Mouse (Mus musculus): Measurements from ENCODE around the gene Naa25. TPM values are rescaled to one million over a fixed set of nuclear protein-coding genes. Genes with fewer than 3 reads are reported as not detected.

Naa25 gene
- polyA plus RNA-seq, 1 experiment, result 21.6 TPM

- TF ChIP-seq POLR2A (IDR thresholded peaks at IDR 0.05; ENCODE audit: extremely low read depth, insufficient read depth, low read length) (no peak), CTCF (IDR thresholded peaks at IDR 0.05; ENCODE audit: extremely low read depth, insufficient read depth, low read length) (no peak)
- Histone ChIP-seq H3K4me3 (ENCODE audit: insufficient read depth, low read length) (no peak overlapping the region), H3K4me1 (ENCODE audit: control insufficient read depth, insufficient read depth, low read length) (peaks cover 6% of the 10 kb centered on the region), H3K27ac (ENCODE audit: insufficient read depth, low read length) (no peak overlapping the region)
These were observed 19.0 kb upstream of the Naa25 start for GRCm38 (mm10) chr5:121378678-121379256.

- Histone ChIP-seq H3K4me1 (ENCODE audit: control insufficient read depth, insufficient read depth, low read length) (peaks cover 6% of the 10 kb centered on the region), H3K4me3 (ENCODE audit: insufficient read depth, low read length) (no peak overlapping the region), H3K27ac (ENCODE audit: insufficient read depth, low read length) (no peak overlapping the region)
- TF ChIP-seq CTCF (IDR thresholded peaks at IDR 0.05; ENCODE audit: extremely low read depth, insufficient read depth, low read length) (peak; percentile 37), POLR2A (IDR thresholded peaks at IDR 0.05; ENCODE audit: extremely low read depth, insufficient read depth, low read length) (no peak)
These were observed 17.0 kb upstream of the Naa25 start for GRCm38 (mm10) chr5:121380692-121381091.

GRCm38 (mm10) chr5:121383857-121384756, 13.6 kb upstream of the Naa25 start:
- no peak for TF ChIP-seq CTCF (IDR thresholded peaks at IDR 0.05; ENCODE audit: extremely low read depth, insufficient read depth, low read length)
- no peak for TF ChIP-seq POLR2A (IDR thresholded peaks at IDR 0.05; ENCODE audit: extremely low read depth, insufficient read depth, low read length)
- 0 out of 2 replicates have a peak overlapping the region, but pooled peaks have one; percentile 94 for H3K27ac ChIP-seq (ENCODE audit: insufficient read depth, low read length)
- H3K4me3 ChIP-seq (ENCODE audit: insufficient read depth, low read length), result peak overlapping the region; percentile 70
- peaks cover 6% of the 10 kb centered on the region for H3K4me1 ChIP-seq (ENCODE audit: control insufficient read depth, insufficient read depth, low read length)

DNA sequence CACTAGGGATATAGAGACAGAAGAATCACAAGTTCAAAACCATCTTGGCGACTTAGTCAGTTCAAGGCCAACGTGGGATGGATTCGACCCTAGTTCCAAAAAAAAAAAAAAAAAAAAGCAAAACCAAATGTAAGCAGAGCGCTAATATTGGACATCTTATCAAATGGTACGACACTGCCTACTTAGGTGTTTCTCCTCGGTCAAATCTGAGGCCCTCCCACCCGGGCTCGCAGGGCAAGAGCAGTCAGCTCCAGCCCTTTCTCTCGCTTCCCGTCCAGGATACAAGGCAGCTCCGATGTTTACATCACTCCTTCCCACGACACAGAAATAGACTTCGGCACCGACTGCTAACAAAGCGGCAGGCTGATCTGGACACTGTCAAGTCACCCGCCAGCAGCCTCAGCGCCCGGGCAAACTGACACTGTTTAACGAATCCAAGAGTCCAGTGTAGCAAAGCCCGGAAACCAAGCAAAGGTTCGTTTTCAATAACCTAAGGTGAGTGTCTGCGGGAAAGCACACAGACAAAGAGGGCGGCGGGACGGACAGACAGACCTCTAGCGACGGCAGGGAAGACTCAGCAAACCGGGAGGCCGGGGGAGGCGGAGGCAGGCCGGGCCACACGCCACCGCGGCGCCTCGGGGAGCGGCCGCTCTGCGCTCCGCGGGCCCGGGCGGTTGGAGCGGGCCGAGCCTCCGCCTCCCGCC, 12.8 kb upstream of the Naa25 start:
- Histone ChIP-seq H3K27ac (ENCODE audit: insufficient read depth, low read length) (peak overlapping the region; percentile 94), H3K4me3 (ENCODE audit: insufficient read depth, low read length) (peak overlapping the region; percentile 70), H3K4me1 (ENCODE audit: control insufficient read depth, insufficient read depth, low read length) (peaks cover 6% of the 10 kb centered on the region)
- TF ChIP-seq POLR2A (IDR thresholded peaks at IDR 0.05; ENCODE audit: extremely low read depth, insufficient read depth, low read length) (0 out of 2 replicates have a peak, but pooled peaks have one; percentile 24), CTCF (IDR thresholded peaks at IDR 0.05; ENCODE audit: extremely low read depth, insufficient read depth, low read length) (no peak)

DNA sequence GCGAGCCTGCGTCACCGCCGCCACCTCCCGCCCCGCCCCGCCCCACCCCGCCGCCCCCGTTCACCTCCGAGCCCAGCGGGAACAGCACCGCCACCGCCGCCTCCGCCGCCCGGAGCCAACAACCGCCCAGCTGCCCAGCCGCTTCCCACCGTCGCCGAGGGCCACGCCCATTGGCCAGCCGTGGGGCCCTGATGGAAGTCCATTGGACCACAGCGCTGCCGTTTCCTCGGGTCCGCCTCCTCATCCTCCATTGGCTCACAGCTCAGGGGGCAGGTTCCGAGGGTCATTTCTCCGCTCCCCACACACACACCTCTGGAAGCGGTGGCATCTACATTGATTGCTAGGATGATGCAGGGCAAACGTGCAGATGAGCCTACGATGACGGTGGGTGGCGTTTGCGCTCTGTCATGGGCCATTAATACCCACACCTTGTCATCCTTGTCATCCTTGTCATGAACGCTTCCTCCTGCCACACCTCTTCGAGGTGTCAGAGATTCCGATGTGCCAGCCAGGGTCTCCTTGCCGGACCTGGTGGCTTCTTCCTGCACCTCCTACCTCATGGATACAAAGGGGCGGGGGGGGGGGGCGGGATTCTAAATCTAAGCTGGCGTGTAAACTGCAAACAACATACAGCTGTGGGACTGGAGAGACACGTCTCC, 12.1 kb upstream of the Naa25 start, which contains the start of gene Trafd1:
Gene Trafd1 (minus strand): TSS at position 172 of the 659 bp plus-strand sequence.
- Histone ChIP-seq H3K4me1 (ENCODE audit: control insufficient read depth, insufficient read depth, low read length) (peaks cover 6% of the 10 kb centered on the region), H3K4me3 (ENCODE audit: insufficient read depth, low read length) (peak within 1 kb of the TSS; percentile 70), H3K27ac (ENCODE audit: insufficient read depth, low read length) (peak within 1 kb of the TSS; percentile 94)
- TF ChIP-seq CTCF (IDR thresholded peaks at IDR 0.05; ENCODE audit: extremely low read depth, insufficient read depth, low read length) (no peak), POLR2A (IDR thresholded peaks at IDR 0.05; ENCODE audit: extremely low read depth, insufficient read depth, low read length) (peak; percentile 53; the same call in 1 of the 2 replicates)

GRCm38 (mm10) chr5:121386120-121386909, 11.4 kb upstream of the Naa25 start:
- Histone ChIP-seq H3K4me1 (ENCODE audit: control insufficient read depth, insufficient read depth, low read length) (peaks cover 6% of the 10 kb centered on the region), H3K27ac (ENCODE audit: insufficient read depth, low read length) (peak overlapping the region; percentile 13; the same call in 1 of the 2 replicates), H3K4me3 (ENCODE audit: insufficient read depth, low read length) (peak overlapping the region; percentile 70; the same call in 1 of the 2 replicates)
- TF ChIP-seq POLR2A (IDR thresholded peaks at IDR 0.05; ENCODE audit: extremely low read depth, insufficient read depth, low read length), result no peak
- TF ChIP-seq CTCF (IDR thresholded peaks at IDR 0.05; ENCODE audit: extremely low read depth, insufficient read depth, low read length), result no peak

DNA sequence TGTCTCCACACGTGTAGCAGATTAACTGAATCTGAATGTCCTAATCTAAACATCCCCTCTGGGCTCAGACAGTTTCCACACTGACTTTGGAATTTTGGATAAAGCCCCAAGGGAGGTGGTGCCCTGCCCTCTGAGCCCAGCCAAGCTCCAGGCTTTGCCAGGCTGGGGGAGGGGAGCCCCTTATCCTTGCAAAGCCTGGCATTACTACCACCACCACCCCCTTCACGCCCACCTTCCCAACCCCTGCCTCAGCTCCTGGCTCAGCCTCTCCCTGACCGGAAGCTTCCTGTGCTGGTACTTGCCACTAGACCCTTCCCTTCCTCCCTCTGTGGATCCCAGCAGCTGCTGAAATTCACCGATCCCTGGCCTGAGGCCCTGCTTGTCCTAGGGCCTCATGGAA, 10.6 kb upstream of the Naa25 start:
- Histone ChIP-seq H3K27ac (ENCODE audit: insufficient read depth, low read length) (no peak overlapping the region), H3K4me1 (ENCODE audit: control insufficient read depth, insufficient read depth, low read length) (peaks cover 3% of the 10 kb centered on the region; the same call in 1 of the 2 replicates), H3K4me3 (ENCODE audit: insufficient read depth, low read length) (no peak overlapping the region)
- no peak for TF ChIP-seq CTCF (IDR thresholded peaks at IDR 0.05; ENCODE audit: extremely low read depth, insufficient read depth, low read length)
- TF ChIP-seq POLR2A (IDR thresholded peaks at IDR 0.05; ENCODE audit: extremely low read depth, insufficient read depth, low read length), result no peak

GRCm38 (mm10) chr5:121389106-121389505, 8.6 kb upstream of the Naa25 start:
- TF ChIP-seq CTCF (IDR thresholded peaks at IDR 0.05; ENCODE audit: extremely low read depth, insufficient read depth, low read length), result no peak
- no peak for TF ChIP-seq POLR2A (IDR thresholded peaks at IDR 0.05; ENCODE audit: extremely low read depth, insufficient read depth, low read length)
- no peak overlapping the region for H3K27ac ChIP-seq (ENCODE audit: insufficient read depth, low read length)
- no peak overlapping the region for H3K4me3 ChIP-seq (ENCODE audit: insufficient read depth, low read length)
- H3K4me1 ChIP-seq (ENCODE audit: control insufficient read depth, insufficient read depth, low read length), result no peaks in the 10 kb centered on the region
